Mouse (Mus musculus) B cell, adult 62 days (primary cell): ENCODE results near the gene Gadd45gip1. TPM values are rescaled to one million over a fixed set of nuclear protein-coding genes. Genes with fewer than 3 reads are reported as not detected.

ENCODE experiments used
- total RNA-seq: library from RNA; stranded (reverse); gene quantifications from 4 replicates; pipeline ENCODE4 v1.2.4, GENCODE M21; 2023

Gadd45gip1 gene
- 10.7 to 13.2 TPM (median 12.1 TPM) in 4 replicates for total RNA-seq

GRCm38 (mm10) chr8:84831490-84831889 is at the start of gene Gadd45gip1:
TSS of gene Gadd45gip1 (plus strand) at chr8:84831522.

GRCm38 (mm10) chr8:84799999-84800831 is 31.1 kb upstream of the Gadd45gip1 start, which contains the start of gene Nfix:
TSS of gene Nfix (minus strand) at chr8:84800344.

GRCm38 (mm10) chr8:84822723-84823122 is 8.6 kb upstream of the Gadd45gip1 start, which contains the start of gene Dand5:
TSS of gene Dand5 (minus strand) at chr8:84822823.

GRCm38 (mm10) chr8:84840248-84840999 is 9.1 kb downstream of the Gadd45gip1 start, which contains the start of gene Rad23a:
TSS of gene Rad23a (minus strand) at chr8:84840665.

GRCm38 (mm10) chr8:84846722-84847572 is 15.6 kb downstream of the Gadd45gip1 start, which contains the start of gene Calr:
TSS of gene Calr (minus strand) at chr8:84846934.

GRCm38 (mm10) chr8:84856864-84857441 is 25.6 kb downstream of the Gadd45gip1 start, which contains the start of gene Farsa:
TSS of gene Farsa (plus strand) at chr8:84856989.

GRCm38 (mm10) chr8:84871376-84872308 is 40.3 kb downstream of the Gadd45gip1 start, which contains the start of gene Syce2:
TSS of gene Syce2 (plus strand) at chr8:84872111.

Other genes with a start within 250 kb of the Gadd45gip1 start
- 212 to 315 TPM (median 253 TPM) in 4 replicates for gene Ier2, start 168.7 kb upstream of the Gadd45gip1 start, total RNA-seq
- 183 to 211 TPM (median 198 TPM) in 4 replicates for gene Trmt1, start 145.2 kb upstream of the Gadd45gip1 start, total RNA-seq
- 54.4 to 60.3 TPM (median 58.1 TPM) in 4 replicates for gene Nacc1, start 143.7 kb upstream of the Gadd45gip1 start, total RNA-seq
- 120 to 133 TPM (median 125 TPM) in 4 replicates for gene Lyl1, start 130.1 kb upstream of the Gadd45gip1 start, total RNA-seq
- gene G430095P16Rik, start 108.5 kb upstream of the Gadd45gip1 start, total RNA-seq = 0.85 TPM in 1 of 4 replicates, not detected in the others
- 0.97 to 3.7 TPM (median 2.8 TPM) in 4 replicates for gene Nfix, start 31.2 kb upstream of the Gadd45gip1 start, total RNA-seq
- gene Dand5, start 8.7 kb upstream of the Gadd45gip1 start, total RNA-seq = 1.4 to 2.6 TPM (median 2.4 TPM) in 4 replicates
- gene Rad23a, start 9.1 kb downstream of the Gadd45gip1 start, total RNA-seq = 53.8 to 68.0 TPM (median 60.0 TPM) in 4 replicates
- gene Calr, start 15.4 kb downstream of the Gadd45gip1 start, total RNA-seq = 520 to 585 TPM (median 529 TPM) in 4 replicates
- gene Farsa, start 25.5 kb downstream of the Gadd45gip1 start, total RNA-seq = 60.9 to 68.8 TPM (median 65.9 TPM) in 4 replicates
- 5.7 to 9.3 TPM (median 8.5 TPM) in 4 replicates for gene Syce2, start 40.6 kb downstream of the Gadd45gip1 start, total RNA-seq
- 19.0 to 33.9 TPM (median 24.8 TPM) in 4 replicates for gene Gcdh, start 62.4 kb downstream of the Gadd45gip1 start, total RNA-seq
- gene Klf1, start 70.4 kb downstream of the Gadd45gip1 start, total RNA-seq = 0.39 TPM in 1 of 4 replicates, not detected in the others
- gene Dnase2a, start 77.0 kb downstream of the Gadd45gip1 start, total RNA-seq = 56.5 to 67.9 TPM (median 65.7 TPM) in 4 replicates
- gene Mast1, start 105.8 kb downstream of the Gadd45gip1 start, total RNA-seq = 0.18 to 0.44 TPM (median 0.31 TPM) in 4 replicates
- gene Rtbdn, start 115.5 kb downstream of the Gadd45gip1 start, total RNA-seq = not detected in 4 replicates
- 3.3 TPM in 1 of 4 replicates, not detected in the others for gene Gm49661, start 137.9 kb downstream of the Gadd45gip1 start, total RNA-seq
- gene Prdx2, start 138.1 kb downstream of the Gadd45gip1 start, total RNA-seq = 55.0 to 57.2 TPM (median 55.6 TPM) in 4 replicates
- gene Rnaseh2a, start 138.2 kb downstream of the Gadd45gip1 start, total RNA-seq = 24.0 to 35.1 TPM (median 26.0 TPM) in 4 replicates
- gene Junb, start 147.2 kb downstream of the Gadd45gip1 start, total RNA-seq = 1,593 to 1,983 TPM (median 1,752 TPM) in 4 replicates
- gene Hook2, start 159.1 kb downstream of the Gadd45gip1 start, total RNA-seq = 6.7 to 9.1 TPM (median 8.3 TPM) in 4 replicates
- gene Best2, start 183.0 kb downstream of the Gadd45gip1 start, total RNA-seq = not detected in 4 replicates
- gene Asna1, start 193.8 kb downstream of the Gadd45gip1 start, total RNA-seq = 80.7 to 99.0 TPM (median 92.9 TPM) in 4 replicates
- 194 to 214 TPM (median 210 TPM) in 4 replicates for gene Trir, start 195.3 kb downstream of the Gadd45gip1 start, total RNA-seq
- gene Tnpo2, start 205.4 kb downstream of the Gadd45gip1 start, total RNA-seq = 44.5 to 50.5 TPM (median 46.9 TPM) in 4 replicates
- gene Fbxw9, start 228.5 kb downstream of the Gadd45gip1 start, total RNA-seq = 12.9 to 16.5 TPM (median 14.4 TPM) in 4 replicates
- not detected in 4 replicates for gene Gm5741, start 236.5 kb downstream of the Gadd45gip1 start, total RNA-seq
- 123 to 148 TPM (median 135 TPM) in 4 replicates for gene Dhps, start 240.2 kb downstream of the Gadd45gip1 start, total RNA-seq
- 43.4 to 52.3 TPM (median 47.1 TPM) in 4 replicates for gene Wdr83os, start 249.2 kb downstream of the Gadd45gip1 start, total RNA-seq
- gene Wdr83, start 249.8 kb downstream of the Gadd45gip1 start, total RNA-seq = 11.1 to 22.3 TPM (median 15.6 TPM) in 4 replicates